Mouse (Mus musculus) c-Kit-positive CD71-positive TER-119-positive erythroid progenitor cells, embryonic 14.5 days (primary cell): ENCODE measurements around the gene Vmn1r75.

Experiments
- DNase-seq: peaks from one replicate; pipeline ENCODE4 v3.0.0-alpha.2; 2013; ENCODE audit warnings: low spot score

The Vmn1r75 gene

GRCm38 (mm10) chr7:11874330-11874729 is at the start of gene Vmn1r75:
Gene Vmn1r75 (plus strand): TSS chr7:11874630.
- no peak for DNase-seq

- no peak for DNase-seq
Observed at GRCm38 (mm10) chr7:11833680-11834079, 40.8 kb upstream of the Vmn1r75 start, which contains the start of gene Vmn1r74. Gene Vmn1r74 (plus strand): TSS chr7:11833980.
